Mouse (Mus musculus) large intestine, adult 2 months (tissue): Measurements from ENCODE around the gene Cnp. TPM values are rescaled to one million over a fixed set of nuclear protein-coding genes. Genes with fewer than 3 reads are reported as not detected.
"Not testable (repeated sequence)": the region's sequence is repeated elsewhere in the genome, so short reads cannot be mapped to it uniquely, and the experiment has no call there.

Experiments used
- DNase-seq: peaks from one replicate; pipeline ENCODE4 v3.0.0-alpha.2; 2012; ENCODE audit warnings: low read depth, low spot score
- WGBS: fragments of 180-500 bp; shearing (Covaris S2); methylation state at CpG from one replicate; pipeline ENCODE4 v1.1.7; 2018; 5-methylcytosine and 5-hydroxymethylcytosine counted together
- polyA plus RNA-seq: library from polyadenylated mRNA; depleted of rRNA; stranded (reverse); fragments of >200 nt; gene quantifications from 2 replicates; pipeline ENCODE4 v1.2.3, GENCODE M21; 2012

The Cnp gene
- polyA plus RNA-seq, 1 experiment: 32.5 TPM

DNA sequence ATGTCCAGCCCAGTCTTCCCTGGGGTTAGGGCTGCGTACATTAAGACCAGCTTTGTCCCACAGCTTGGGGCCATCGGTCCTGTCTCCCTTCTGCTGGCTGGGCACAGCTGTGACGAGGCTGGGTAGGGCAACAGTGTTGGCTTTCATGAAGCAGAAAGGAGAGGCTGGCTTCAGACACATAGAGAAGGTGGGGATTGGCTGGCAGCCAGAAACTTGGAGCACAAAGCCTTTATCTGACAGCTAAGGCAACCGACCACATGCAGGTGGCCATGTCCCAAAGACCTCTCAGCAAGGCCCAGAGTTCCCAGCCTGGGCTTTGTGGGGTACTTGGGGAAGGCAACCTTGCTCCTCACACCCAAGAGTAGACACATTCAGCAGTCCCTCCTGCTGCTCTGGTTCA is 7.1 kb downstream of the Cnp start:
- WGBS: 34% methylated on average over 4 of the region's 4 CpGs
- DNase-seq: no peak

DNA sequence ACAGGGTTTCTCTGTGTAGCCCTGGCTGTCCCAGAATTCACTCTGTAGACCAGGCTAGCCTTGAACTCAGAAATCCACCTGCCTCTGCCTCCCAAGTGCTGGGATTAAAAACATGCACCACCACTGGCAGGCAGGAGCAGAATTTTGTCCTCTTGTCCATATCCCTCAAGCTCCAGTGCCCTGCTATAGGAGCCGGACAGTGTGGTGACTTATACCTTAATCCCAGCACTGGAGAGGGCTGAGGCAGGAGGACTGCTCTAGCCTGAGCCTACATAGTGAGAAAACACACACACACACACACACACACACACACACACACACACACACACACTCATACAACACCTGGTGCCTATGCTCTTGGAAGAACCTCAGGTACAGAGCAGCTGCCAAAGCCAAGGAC is 7.7 kb downstream of the Cnp start:
- not testable (repeated sequence) for DNase-seq
- 100% methylated on average over 1 of the region's 1 CpGs for WGBS

DNA sequence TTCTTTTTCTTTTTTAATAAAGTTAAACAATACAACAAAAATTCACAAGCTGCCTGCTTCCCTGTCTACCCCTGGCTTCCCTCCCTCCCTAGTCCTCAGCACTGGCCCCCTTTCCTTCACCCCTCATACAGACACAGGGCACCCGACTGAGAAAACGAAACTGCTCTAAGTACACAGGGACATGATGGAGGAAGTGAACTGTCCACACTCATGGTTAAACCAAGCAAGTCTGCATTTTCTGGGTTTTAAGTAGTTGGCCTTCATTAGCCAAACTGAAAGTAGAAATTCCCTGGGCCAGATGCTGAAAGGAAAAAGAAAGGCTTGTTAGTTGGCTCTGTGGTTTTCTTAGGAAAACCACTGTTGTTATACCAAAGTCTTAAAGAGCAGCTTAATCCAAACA is 8.1 kb downstream of the Cnp start:
- DNase-seq: no peak
- WGBS: 53% methylated on average over 2 of the region's 2 CpGs

DNA sequence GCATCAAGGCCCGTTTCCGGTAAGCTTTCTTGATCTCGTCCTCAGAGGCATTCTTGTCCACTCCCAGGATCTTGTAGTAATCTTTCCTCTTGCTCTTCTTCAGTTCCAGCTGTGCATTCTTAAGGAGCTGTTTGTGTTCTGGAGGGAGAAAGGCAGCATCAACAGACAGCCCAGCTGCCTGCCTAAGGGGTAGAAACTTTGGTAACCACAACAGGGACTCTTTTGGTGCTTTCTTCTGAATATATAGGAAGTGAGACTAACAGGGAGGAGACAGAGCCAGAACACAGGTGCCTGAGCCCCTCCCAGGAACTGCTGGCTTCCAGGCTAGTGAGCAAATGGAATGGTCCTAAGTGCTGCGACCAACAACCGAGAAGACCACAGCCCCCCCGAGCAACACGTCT is 9.9 kb downstream of the Cnp start:
- WGBS: 80% methylated on average over 7 of the region's 7 CpGs

DNA sequence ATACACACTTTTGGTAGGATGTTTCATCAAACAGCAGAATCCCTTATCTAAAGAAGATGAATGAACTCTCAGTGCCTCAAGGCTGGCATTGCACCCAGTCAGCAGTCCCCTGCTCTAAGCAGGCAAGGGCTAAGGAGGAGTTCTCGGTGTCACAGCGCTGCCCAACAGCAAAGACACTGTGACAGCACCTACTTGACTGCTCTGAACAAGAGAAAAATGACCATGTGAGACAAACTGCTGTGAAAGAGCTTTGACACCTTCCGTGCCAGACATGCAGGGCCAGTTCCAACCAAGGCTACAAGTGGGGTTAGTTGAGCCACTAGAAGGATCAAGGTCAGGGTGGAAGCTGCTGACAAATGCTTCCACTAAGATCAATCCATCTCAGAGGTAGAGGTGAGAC is 10.4 kb downstream of the Cnp start:
- WGBS: 94% methylated on average over 3 of the region's 3 CpGs

More for the DNA sequence above, 9.9 kb downstream of the Cnp start:
- no peak for DNase-seq

DNA sequence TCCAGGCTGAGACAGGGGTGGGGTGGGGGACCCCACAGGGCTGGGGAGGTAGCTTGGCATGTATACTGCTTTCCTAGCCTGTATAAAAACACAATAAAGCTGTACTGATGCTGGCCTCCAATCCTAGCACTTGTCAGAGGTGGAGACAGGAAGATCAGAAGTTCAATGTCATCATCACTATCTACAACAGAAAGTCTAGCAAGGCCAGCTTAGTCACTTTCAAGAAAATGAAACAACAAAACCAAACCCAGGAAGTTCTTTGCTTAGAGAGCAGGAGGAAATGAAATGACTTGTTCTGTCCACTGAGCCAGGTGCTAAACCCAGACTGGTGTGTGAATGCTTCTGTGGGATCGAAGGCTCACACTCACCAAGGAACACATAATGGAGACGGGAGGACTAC is 13.8 kb downstream of the Cnp start:
- WGBS: 86% methylated on average over 2 of the region's 2 CpGs
- DNase-seq: no peak

More for the DNA sequence above, 10.4 kb downstream of the Cnp start:
- no peak for DNase-seq

DNA sequence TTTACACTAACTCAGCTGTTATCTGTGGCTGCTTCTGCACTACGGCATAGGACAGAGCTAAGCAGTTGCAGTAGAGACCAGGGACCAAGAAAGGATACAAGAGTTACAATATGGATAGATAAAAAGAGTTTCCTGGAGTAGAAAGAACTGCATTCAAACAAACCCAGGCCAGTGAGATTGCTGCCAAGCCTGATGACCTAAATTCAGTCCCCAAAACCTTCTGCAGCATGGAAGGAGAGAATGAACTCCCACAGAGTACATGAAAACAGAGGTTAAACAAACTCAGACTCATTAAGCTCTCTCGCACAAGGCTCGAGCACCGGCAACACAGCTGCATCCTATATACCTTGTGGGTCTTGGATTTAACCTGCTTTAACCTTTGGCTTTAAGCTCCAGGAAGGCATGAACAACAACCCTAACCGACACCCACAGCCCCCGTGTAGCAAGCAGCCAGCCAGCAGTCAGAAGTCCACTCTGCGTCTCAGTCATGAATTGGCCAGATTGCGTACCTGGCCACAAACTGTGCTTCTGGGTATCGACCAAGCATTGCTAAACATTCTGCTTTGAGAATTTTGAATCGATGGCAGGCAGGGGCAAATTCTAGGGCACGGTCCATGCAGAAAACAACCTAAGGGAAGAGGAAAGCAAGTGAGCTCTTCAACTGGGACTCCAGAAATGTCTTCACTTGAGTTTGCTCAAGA is 17.8 kb downstream of the Cnp start:
- 85% methylated on average over 11 of the region's 11 CpGs for WGBS
- DNase-seq: no peak

DNA sequence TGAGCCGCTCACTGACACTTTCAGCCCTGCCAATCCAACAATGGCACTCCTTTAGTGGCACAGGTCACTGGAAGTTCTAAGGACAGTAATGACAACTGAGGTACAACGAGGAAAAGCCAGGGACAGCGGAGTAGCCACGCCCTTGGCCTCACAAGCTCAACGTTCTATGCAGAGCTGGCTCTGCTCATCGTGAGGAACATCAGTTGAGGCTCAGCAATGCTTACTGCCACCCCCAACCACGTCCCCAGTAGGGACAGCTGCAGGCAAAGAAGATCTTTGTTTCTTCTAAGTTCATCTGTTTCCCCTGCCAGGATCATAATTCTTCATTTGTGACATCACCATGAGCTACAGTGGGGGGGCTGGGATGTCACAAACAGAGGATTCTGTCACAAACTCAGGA is 19.9 kb downstream of the Cnp start:
- 68% methylated on average over 7 of the region's 7 CpGs for WGBS
- no peak for DNase-seq

DNA sequence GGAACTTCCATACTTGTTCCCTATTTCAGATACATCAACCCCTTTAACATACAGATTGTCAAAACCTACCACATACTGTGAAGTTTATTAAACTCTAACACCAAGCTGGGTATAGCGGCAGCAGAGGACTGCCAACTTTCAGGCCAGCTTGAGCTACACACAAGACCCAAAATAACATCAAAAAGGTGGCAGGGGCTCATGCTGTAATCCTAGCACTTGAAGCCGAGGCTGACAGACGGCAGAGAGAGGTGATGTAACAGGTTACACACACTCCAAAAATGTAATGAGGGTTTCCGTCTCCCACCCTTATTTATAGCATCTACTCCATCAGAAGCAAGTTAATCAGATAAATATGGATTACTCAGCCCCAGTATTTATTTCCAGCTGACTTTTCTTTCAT is 20.8 kb downstream of the Cnp start:
- DNase-seq: no peak
- WGBS: 76% methylated on average over 4 of the region's 4 CpGs

DNA sequence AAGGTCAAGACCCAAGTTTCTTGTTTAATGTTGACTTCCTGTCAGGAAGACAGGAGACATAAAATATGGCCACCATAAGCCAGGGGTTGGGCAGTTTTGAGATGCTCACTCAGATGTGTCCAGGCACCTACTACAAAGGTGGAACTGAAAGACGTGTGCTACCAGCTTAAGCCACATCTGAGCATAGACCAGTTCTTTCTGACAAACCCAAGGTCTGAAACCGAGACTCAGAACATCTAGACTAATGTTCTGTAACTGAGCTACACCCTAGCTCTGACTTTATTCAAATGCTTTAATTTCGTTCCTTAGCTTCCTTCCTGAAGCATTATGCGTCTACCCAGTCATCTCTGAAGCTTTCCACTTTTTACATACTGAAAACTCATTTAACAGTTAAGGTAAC is 23.4 kb downstream of the Cnp start:
- WGBS: 73% methylated on average over 4 of the region's 4 CpGs
- no peak for DNase-seq

DNA sequence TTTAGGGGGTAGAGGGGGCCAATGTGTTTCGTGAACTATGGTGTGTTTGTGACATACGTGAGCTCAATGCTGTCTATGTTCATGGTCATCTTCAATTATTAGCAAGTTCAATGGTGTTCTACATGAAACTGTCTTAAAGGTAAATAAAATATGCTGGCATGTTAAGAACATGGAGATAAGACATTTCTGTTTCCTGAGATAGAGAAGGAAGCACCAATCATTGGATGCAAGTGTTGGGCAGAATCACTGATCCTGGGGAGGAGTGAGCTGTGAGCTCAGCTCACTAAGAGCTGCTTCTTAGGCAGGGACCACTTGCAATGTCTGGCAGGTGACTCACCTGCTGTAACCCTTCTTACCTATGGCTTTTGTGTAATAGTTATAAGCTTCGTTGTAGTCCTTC is 26.7 kb downstream of the Cnp start:
- DNase-seq: no peak
- 90% methylated on average over 3 of the region's 3 CpGs for WGBS

DNA sequence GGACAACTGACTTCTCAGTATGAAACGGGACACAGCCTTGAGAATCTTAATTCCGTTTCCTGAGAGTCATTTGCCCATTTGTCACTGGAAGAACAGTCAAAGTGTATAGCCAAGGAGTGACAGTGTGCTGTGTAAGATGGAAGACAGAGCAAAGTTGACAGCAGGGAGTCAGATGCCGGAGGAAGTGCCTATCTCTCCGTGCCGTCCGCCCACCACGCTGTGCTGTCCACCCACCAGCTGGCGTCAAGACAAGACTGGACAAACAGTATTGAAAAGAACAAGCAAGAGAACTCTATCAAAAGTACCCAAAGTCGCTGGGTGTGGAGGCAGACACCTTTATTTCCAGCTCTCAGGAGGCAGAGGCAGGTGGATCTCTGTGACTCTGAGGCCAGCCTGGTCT is 28.5 kb downstream of the Cnp start:
- DNase-seq: no peak
- WGBS: 82% methylated on average over 9 of the region's 9 CpGs

DNA sequence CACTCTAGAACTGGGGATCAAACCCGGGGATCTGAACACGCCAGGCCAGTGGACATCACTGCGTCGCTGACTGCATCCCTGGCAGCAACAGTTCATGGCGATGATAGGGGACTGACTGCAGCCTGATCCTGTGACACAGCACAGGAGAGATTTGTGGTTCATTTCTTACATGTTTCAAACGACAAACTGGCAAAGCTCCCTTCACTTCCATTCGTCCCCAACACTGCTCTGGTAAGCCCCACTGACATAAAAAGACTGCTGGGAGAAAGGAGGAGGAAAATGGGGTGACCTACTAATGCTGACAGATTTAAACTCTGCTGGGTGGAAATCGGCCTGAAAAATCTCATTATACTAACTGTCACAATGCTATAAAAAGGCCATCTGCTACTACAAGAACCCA is 29.1 kb downstream of the Cnp start:
- no peak for DNase-seq
- 67% methylated on average over 8 of the region's 8 CpGs for WGBS

DNA sequence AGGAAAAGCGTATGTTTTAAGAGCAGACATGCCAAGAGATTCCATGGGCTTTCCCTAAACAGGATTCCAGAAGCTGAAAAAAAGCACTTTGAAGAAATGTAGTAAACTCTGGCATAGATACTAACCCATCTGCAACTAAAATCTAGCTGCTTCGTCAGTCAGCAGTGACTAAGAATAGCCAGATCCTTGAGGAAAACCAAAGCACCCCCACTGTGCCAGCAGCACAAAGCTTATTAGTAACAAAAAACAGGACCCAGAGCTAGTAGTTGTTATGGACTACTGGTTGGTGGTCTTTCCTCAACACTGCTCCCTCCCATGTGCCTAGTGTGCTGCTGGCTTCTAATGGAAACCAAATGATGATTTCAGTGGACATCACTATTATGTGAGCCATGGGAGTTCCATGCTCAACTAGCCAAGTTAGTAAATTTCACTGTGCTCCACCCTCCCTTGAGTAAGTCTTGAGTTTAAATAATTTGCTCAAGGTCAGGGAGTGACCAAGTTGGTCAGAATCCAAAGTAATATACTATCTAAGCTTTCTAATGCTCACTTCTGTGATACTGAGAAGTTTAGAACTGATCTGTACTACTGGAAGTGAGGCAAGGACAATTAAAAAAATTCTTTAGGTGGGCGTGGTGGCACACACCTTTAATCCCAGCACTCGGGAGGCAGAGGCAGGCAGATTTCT is 29.8 kb downstream of the Cnp start:
- DNase-seq: no peak
- WGBS: 63% methylated on average over 4 of the region's 4 CpGs

DNA sequence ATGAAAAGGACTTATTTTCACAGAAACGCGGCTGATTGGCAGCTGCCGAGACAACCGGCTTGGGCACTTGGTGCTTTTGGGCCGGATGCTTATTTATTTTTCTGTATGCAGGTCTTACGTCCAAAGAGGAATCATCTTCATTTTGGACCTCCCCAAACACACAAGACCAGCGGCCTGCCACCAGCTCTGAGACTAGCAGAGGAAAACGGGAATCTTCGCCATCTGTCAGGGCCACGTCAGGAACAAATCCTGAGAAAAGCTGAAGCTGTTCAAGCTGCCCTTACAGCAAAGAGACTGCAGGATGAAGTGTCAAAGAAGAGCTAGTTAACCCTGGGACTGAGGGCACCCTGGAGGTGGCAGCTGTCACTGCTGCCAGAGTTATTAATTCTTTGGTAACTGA is 30.7 kb downstream of the Cnp start:
- 93% methylated on average over 10 of the region's 10 CpGs for WGBS
- no peak for DNase-seq

DNA sequence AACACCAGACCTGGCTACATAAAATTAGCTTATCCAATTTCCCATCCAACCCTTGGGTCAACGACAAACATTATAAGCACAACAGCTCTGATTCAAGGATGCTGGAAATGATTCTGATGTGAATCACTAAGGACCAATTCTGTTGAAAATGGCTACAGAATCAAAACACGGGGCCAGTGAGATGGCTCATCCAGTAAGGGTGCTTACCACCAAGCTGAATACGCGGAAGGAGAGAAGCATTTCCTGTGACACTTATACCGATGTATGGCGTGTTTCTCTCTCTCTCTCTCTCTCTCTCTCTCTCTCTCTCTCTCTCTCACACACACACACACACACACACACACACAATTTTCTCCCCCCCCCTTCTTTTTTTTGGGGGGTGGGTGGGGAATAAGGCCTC is 32.4 kb downstream of the Cnp start:
- 81% methylated on average over 6 of the region's 6 CpGs for WGBS
- no peak for DNase-seq

DNA sequence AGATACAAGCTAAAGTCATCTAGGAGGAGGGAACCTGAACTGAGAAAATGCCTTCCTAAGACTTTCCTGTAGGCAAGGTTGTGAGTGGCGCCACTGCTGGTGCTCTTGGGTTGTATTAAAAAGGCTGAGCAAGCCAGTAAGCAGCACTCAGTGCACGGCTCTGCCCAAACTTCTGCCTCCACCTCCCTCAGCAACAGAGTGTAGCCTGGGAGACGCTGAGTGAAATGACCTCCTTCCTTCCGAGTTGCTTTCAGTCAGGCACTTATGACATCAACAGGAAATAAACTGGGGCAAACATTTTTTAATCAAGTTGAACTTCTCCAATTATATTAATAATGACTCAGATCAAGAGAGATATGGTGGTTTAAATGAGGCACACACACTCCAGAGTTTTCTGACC is 34.1 kb downstream of the Cnp start:
- DNase-seq: no peak
- 62% methylated on average over 4 of the region's 4 CpGs for WGBS

DNA sequence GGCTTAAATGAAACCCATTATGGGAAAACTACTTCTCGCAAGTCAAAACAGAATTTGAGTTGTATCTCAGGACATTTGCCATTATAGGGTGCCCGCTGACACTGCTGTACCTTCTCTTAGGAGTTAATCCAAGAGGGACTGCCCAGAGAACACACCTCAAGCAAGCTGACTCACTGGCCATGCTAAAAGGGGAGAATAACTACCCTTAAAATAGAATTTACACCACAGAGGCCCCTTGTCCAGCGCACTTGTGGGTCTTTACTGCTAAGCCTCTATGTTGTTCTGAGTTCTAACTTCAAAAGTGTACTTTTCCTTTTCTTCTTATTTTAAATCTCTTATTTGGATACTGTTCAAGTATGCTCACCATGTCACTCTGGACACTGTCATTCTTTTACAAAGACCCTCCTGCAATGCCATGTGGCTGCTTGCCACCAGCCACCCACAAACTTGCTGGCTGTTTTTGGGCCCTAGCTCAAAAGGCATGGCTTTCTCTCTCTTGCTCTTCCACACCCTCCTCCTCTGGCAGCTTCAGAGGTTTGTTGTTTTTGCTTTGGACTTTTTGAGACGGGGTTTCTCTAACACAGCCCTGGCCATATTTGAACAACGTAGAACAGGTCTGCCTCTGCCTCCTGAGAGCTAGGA is 34.8 kb downstream of the Cnp start:
- no peak for DNase-seq

DNA sequence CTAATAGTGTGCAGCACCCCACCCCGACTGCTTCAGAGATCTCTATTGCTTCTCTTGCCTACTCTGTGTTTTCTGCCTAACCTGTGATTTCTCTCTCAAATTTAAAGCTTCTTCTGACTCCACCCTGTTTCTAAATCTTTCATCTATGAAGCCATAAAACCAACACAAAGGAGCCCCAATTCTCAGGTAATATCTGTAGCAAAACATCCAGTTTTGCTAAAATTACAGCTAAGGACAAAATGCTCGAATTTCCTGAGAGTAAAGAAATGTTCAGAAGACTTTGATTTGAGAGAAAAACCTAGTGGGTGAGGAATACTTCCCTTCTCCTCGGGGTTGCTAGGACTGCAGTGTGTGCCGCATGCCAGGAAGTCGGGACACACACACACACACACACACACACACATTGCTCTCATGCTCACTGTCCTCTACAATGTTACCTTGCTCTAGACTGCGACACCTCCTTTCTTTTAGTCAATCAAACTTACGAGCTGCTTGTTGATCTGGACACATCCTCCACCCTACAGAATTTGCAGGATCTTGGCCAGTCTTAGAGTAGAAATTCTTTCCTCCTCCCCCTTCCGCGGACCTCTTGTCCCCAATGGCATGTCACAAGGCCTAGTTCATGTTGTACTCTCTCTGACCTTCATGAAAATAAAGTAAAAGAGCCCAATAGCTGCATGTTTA is 35.4 kb downstream of the Cnp start:
- no peak for DNase-seq
- WGBS: 55% methylated on average over 9 of the region's 9 CpGs

More for the DNA sequence above, 34.8 kb downstream of the Cnp start:
- WGBS: 74% methylated on average over 5 of the region's 5 CpGs

DNA sequence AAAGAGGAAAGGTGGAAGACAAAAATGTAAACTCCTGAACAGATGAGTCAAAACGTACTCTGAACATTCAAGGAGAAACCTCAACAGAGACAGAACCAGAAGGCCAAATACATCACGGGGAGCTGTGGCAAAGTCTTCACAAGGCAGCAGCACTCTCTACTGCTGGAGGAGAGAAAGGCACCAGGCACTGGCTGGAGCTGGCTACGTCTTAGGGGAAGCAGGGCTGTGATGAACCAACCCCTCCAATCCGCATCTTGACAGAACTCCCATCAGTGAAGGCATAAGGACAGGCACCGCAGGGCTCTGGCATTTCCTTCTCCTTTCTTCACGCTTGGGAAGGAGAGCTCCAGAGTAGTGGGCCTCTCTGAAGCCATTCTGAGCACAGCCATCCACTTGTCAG is 36.9 kb downstream of the Cnp start:
- WGBS: 79% methylated on average over 6 of the region's 6 CpGs

DNA sequence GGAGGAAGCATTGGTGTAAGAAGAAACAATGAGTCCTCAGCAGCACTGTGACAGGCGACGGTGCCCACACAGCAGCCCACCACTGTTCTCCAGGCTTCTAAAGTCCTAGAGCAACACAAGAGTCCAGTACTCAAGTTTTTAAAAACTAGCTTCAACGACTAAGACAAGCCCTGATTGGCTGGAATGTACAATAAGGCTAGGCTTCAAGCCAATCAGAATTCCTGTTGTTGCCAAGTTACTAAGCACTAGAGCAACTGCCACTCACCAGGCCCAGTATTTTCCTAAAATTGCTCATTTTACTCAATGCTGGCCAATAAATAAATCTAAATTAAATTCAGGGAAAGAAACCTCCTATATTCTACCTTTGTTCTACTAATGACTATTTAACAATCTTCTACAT is 38.5 kb downstream of the Cnp start:
- no peak for DNase-seq
- WGBS: 61% methylated on average over 3 of the region's 3 CpGs

More for the DNA sequence above, 36.9 kb downstream of the Cnp start:
- no peak for DNase-seq
